ENCODE assay signal across 8 mouse cellular contexts in genomic region chr9:57940861-57941638, GRCm38 (mm10). TPM values are rescaled to one million over a fixed set of nuclear protein-coding genes. Genes with fewer than 3 reads are reported as not detected.
DNase-seq lines count a peak whose midpoint lies in the region; ATAC-seq and TF ChIP-seq lines count a peak whose summit lies in the region.

No protein-coding gene starts in this region.

- H3K4me3 ChIP-seq in left cerebral cortex, adult 2 months, result peak overlapping the region; percentile 65
- H3K4me3 ChIP-seq in forebrain, embryonic 16.5 days (replicated peaks; ENCODE audit: low read length), result peak overlapping the region; percentile 85
- H3K4me3 ChIP-seq in limb, embryonic 15.5 days, result peak overlapping the region; percentile 67

- H3K9me3 ChIP-seq in forebrain, embryonic 16.5 days (ENCODE audit: control insufficient read depth, low read length), result no peaks in the 10 kb centered on the region
- H3K9me3 ChIP-seq in limb, embryonic 15.5 days, result no peaks in the 10 kb centered on the region

- 6% methylated on average over 28 of the region's 28 CpGs for WGBS in forebrain, embryonic 16.5 days
- 4% methylated on average over 28 of the region's 28 CpGs for WGBS in limb, embryonic 15.5 days

- H3K27me3 ChIP-seq in forebrain, embryonic 16.5 days (replicated peaks; ENCODE audit: control insufficient read depth, insufficient read depth, low read length), result no peaks in the 10 kb centered on the region
- peaks cover 55% of the 10 kb centered on the region for H3K27me3 ChIP-seq in limb, embryonic 15.5 days
- no peaks in the 10 kb centered on the region for H3K27me3 ChIP-seq in splenic B cell, adult 2 months (ENCODE audit: control insufficient read depth, insufficient read depth, low read length, poor library complexity, severe bottlenecking)

- intact Hi-C loops in left cerebral cortex, adult 2 months (cut with DNase I), result no loop called here

- peak overlapping the region; percentile 93 for H3K27ac ChIP-seq in left cerebral cortex, adult 2 months
- peak overlapping the region; percentile 90 for H3K27ac ChIP-seq in forebrain, embryonic 16.5 days (ENCODE audit: low read length)
- H3K27ac ChIP-seq in limb, embryonic 15.5 days, result no peak overlapping the region

- TF ChIP-seq CTCF in left cerebral cortex, adult 2 months (IDR thresholded peaks at IDR 0.05), result peak; percentile 27

- peak overlapping the region; percentile 92 for H3K9ac ChIP-seq in forebrain, embryonic 16.5 days (replicated peaks; ENCODE audit: low read depth, low read length)
- peak overlapping the region; percentile 24; the same call in 1 of the 2 replicates for H3K9ac ChIP-seq in limb, embryonic 15.5 days

- ATAC-seq in forebrain, embryonic 16.5 days, result peak; percentile 2; the same call in 1 of the 2 replicates
- ATAC-seq in limb, embryonic 15.5 days (ENCODE audit: insufficient number of reproducible peaks, low FRiP score, low TSS enrichment, low read depth), result no peak
- ATAC-seq in megakaryocyte-erythroid progenitor cell, adult 5-6 weeks (replicated peaks; ENCODE audit: low FRiP score, low TSS enrichment, poor library complexity, severe bottlenecking), result no peak

- H3K4me1 ChIP-seq in forebrain, embryonic 16.5 days (replicated peaks; ENCODE audit: control insufficient read depth, insufficient read depth, low read length), result peaks cover 56% of the 10 kb centered on the region
- H3K4me1 ChIP-seq in limb, embryonic 15.5 days, result peaks cover 31% of the 10 kb centered on the region

- DNase-seq in left cerebral cortex, adult 2 months (ENCODE audit: extremely low spot score in 1 of 2, low spot score in 2 of 2), result no peak
- DNase-seq in left cerebral cortex, adult 8-10 months (ENCODE audit: low spot score in 2 of 2), result no peak
- DNase-seq in brain, adult 2 months (ENCODE audit: low read depth, low spot score), result peak; percentile 72
- DNase-seq in splenic B cell, adult 2 months (ENCODE audit: low read depth, low spot score), result peak; percentile 36
- DNase-seq in adrenal gland, postnatal 36 days, result no peak

- no peaks in the 10 kb centered on the region for H3K36me3 ChIP-seq in forebrain, embryonic 16.5 days (ENCODE audit: control insufficient read depth, insufficient read depth)
- no peaks in the 10 kb centered on the region for H3K36me3 ChIP-seq in limb, embryonic 15.5 days
- H3K36me3 ChIP-seq in splenic B cell, adult 2 months (ENCODE audit: control insufficient read depth, insufficient read depth, low read length, poor library complexity, severe bottlenecking), result no peaks in the 10 kb centered on the region; the same call in 1 of the 2 replicates

- H3K4me2 ChIP-seq in forebrain, embryonic 16.5 days (ENCODE audit: low read length), result peak overlapping the region; percentile 72
- peak overlapping the region; percentile 98 for H3K4me2 ChIP-seq in limb, embryonic 15.5 days

RNA-seq across cellular contexts. Expression of gene Sema7a, which starts 1.1 kb away (rescaled TPM):
- total RNA-seq in left cerebral cortex, adult 2 months (2021), result 100 to 1,000 TPM; 151 to 160 TPM
- 100 to 1,000 TPM; 131 to 159 (median 145) TPM for total RNA-seq in left cerebral cortex, adult 8-10 months (2022)
- polyA plus RNA-seq in forebrain, embryonic 16.5 days (2015; fragmentation: Nextera tagmentation; extraction: Ambion mirVana), result 2.5 and 2.6 TPM in 2 replicates
- polyA plus RNA-seq in limb, embryonic 15.5 days (2015; fragmentation: Nextera tagmentation; extraction: Ambion mirVana), result 0.44 and 0.77 TPM in 2 replicates
- total RNA-seq in adrenal gland, postnatal 36 days (2021), result 10 to 100 TPM in 1 of 2 experiments, 1 to 10 TPM in 1; 7.5 to 22.3 TPM
- 0.59 TPM in 1 of 2 replicates, not detected in the other for total RNA-seq in megakaryocyte-erythroid progenitor cell, adult 5-6 weeks (2014; fragmentation: Nextera tagmentation)
- not detected in 2 replicates for total RNA-seq in megakaryocyte-erythroid progenitor cell, adult 5-6 weeks (2017)

RNA-seq across cellular contexts. Expression of gene Ubl7, which starts 30.3 kb away (rescaled TPM):
- total RNA-seq in left cerebral cortex, adult 2 months (2021), result 100 to 1,000 TPM; 101 to 109 TPM
- total RNA-seq in left cerebral cortex, adult 8-10 months (2022), result 100 to 1,000 TPM; 109 to 132 (median 111) TPM
- polyA plus RNA-seq in forebrain, embryonic 16.5 days (2015; fragmentation: Nextera tagmentation; extraction: Ambion mirVana), result 174 and 175 TPM in 2 replicates
- 107 TPM in 2 replicates for polyA plus RNA-seq in limb, embryonic 15.5 days (2015; fragmentation: Nextera tagmentation; extraction: Ambion mirVana)
- total RNA-seq in adrenal gland, postnatal 36 days (2021), result 10 to 100 TPM; 68.5 to 87.0 TPM
- total RNA-seq in megakaryocyte-erythroid progenitor cell, adult 5-6 weeks (2014; fragmentation: Nextera tagmentation), result 85.5 and 88.9 TPM in 2 replicates
- 20.6 and 20.7 TPM in 2 replicates for total RNA-seq in megakaryocyte-erythroid progenitor cell, adult 5-6 weeks (2017)

Comparison
In these comparisons a context has a peak if more than half of its experiments do, and no peak if none do; other contexts are left out.
1. DNase-seq: peak in brain, adult 2 months (single experiment) and splenic B cell, adult 2 months (single experiment); none in left cerebral cortex, adult 2 months (0 of 2), left cerebral cortex, adult 8-10 months (0 of 2) and adrenal gland, postnatal 36 days (0 of 2).
2. RNA of gene Sema7a, which starts 1.1 kb away (total RNA-seq): 151 to 160 TPM in left cerebral cortex, adult 2 months, 131 to 159 TPM in left cerebral cortex, adult 8-10 months and 7.5 to 22.3 TPM in adrenal gland, postnatal 36 days; 0.59 TPM in megakaryocyte-erythroid progenitor cell, adult 5-6 weeks; every median in the first group is over 4 times any median in the second.
3. Peak in every context shown above with its lines, with median percentiles within 50 percentile points of each other: H3K4me3 ChIP-seq.